Mouse (Mus musculus) heart, postnatal 0 days (tissue): ENCODE data around the gene Tfcp2l1. TPM values are rescaled to one million over a fixed set of nuclear protein-coding genes. Genes with fewer than 3 reads are reported as not detected.

Experiments used
- ATAC-seq: fragments of 200-750 bp; cut with Nextera tagmentation; 2 replicates; pipeline ENCODE4 v1.8.0; 2017; ENCODE audit warnings: low read depth, moderate number of reproducible peaks, moderate library complexity; ENCODE audit not compliant: insufficient read depth
- DNase-seq: peaks from one replicate; pipeline ENCODE4 v3.0.0-alpha.2; 2016; ENCODE audit warnings: low spot score
- H3K27ac ChIP-seq: fragments of 300-500 bp; sonication (generic); 2 replicates; pipeline ENCODE4 v1.5.1; 2014; ENCODE audit warnings: low read depth, mild to moderate bottlenecking
- H3K27me3 ChIP-seq: fragments of 300-500 bp; sonication (generic); 2 replicates; pipeline ENCODE4 v1.6.1; 2014; ENCODE audit warnings: low read length, mixed read lengths; ENCODE audit not compliant: control insufficient read depth, insufficient read depth
- H3K36me3 ChIP-seq: fragments of 300-500 bp; sonication (generic); replicated peaks from 2 replicates; pipeline ENCODE4 v1.6.1; 2014; ENCODE audit warnings: low read length, mixed read lengths; ENCODE audit not compliant: control insufficient read depth, insufficient read depth
- H3K4me1 ChIP-seq: fragments of 300-500 bp; sonication (generic); 2 replicates; pipeline ENCODE4 v1.6.1; 2014; ENCODE audit warnings: antibody characterized with exemption; ENCODE audit not compliant: control insufficient read depth, insufficient read depth
- H3K4me2 ChIP-seq: fragments of 300-500 bp; sonication (generic); 2 replicates; pipeline ENCODE4 v1.6.1; 2014; ENCODE audit warnings: low read depth, mild to moderate bottlenecking, low read length, moderate library complexity
- H3K4me3 ChIP-seq: fragments of 300-500 bp; sonication (generic); 2 replicates; pipeline ENCODE4 v1.5.1; 2014; ENCODE audit warnings: low read depth, low read length
- H3K9ac ChIP-seq: fragments of 300-500 bp; sonication (generic); replicated peaks from 2 replicates; pipeline ENCODE4 v1.6.1; 2014; ENCODE audit warnings: low read depth, low read length, mixed read lengths
- H3K9me3 ChIP-seq: fragments of 300-500 bp; sonication (generic); replicated peaks from 2 replicates; pipeline ENCODE4 v1.6.1; 2016; ENCODE audit warnings: low read length; ENCODE audit not compliant: control insufficient read depth
- CTCF ChIP-seq: IDR thresholded peaks from 2 replicates; pipeline ENCODE4 v1.5.1; 2016; ENCODE audit warnings: antibody characterized with exemption, control low read depth, low read depth
- EP300 ChIP-seq: IDR thresholded peaks from 2 replicates; pipeline ENCODE4 v1.6.1; 2016; ENCODE audit warnings: antibody characterized with exemption, low read depth
- WGBS: fragments of 180-500 bp; shearing (Covaris S2); extraction: QIAGEN DNeasy Blood & Tissue Kit; methylation state at CpG from one replicate; pipeline ENCODE4 v1.1.7; 2014; 5-methylcytosine and 5-hydroxymethylcytosine counted together
- polyA plus RNA-seq: library from polyadenylated mRNA; unstranded; fragments of >200 nt; fragmentation: Nextera tagmentation; extraction: Ambion mirVana; gene quantifications from 2 replicates; pipeline ENCODE4 v1.2.1, GENCODE M21; 2015
- total RNA-seq: library from RNA; depleted of rRNA; stranded (reverse); fragments of >200 nt; gene quantifications from 2 replicates; pipeline ENCODE4 v1.2.3, GENCODE M21; 2014; ENCODE audit warnings: low replicate concordance

The Tfcp2l1 gene
- total and polyA plus RNA-seq, 2 experiments from 2014 or later: 0.64 to 1.4 TPM

DNA sequence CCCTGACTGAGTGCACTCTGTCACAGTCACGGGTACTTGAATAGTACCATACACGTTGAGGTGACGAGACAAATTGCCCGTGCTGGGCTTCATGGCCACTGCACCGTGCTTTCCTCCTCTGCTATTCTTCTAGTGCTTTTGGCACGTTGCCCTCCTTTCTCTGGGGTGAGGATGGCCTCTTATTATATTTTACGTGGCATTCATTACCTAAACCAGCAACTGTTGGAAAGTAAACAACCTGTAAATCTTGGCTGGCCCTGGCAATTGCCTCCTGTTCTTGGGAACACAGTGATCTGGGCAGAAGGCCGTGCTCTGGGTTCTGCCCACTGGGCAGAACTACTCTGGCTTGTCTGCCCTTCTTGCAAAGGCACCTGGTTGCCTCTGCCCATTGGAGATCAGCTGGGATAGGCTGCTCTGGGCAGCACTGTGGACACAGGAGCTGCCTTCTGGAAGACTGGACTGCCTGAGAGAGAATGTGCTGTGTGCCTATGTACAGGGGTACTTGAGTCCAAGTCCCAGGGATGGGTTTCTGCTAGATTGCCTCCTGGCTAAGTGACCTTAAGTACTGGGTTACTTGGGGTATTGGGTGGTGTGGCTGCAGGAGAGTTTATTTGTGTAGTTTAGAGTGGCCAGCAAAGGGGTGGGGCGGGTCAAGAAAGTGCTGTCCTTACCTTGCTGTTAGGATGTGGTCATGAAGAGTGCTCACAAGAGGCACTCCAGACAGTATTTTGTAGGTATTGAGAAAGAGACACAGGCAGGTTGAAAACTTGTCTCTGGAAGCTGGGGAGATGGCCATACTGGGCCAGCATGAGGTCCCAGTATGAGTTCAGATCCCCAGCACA is 15.6 kb downstream of the Tfcp2l1 start:
- no peaks in the 10 kb centered on the region for H3K27me3 ChIP-seq
- H3K36me3 ChIP-seq: no peaks in the 10 kb centered on the region
- TF ChIP-seq EP300: no peak
- TF ChIP-seq CTCF: no peak
- no peak overlapping the region for H3K9ac ChIP-seq
- WGBS: 39% methylated on average over 9 of the region's 9 CpGs
- no peaks in the 10 kb centered on the region for H3K9me3 ChIP-seq
- H3K4me2 ChIP-seq: no peak overlapping the region
- no peak overlapping the region for H3K4me3 ChIP-seq
- H3K4me1 ChIP-seq: 0 out of 2 replicates have a peak, but pooled peaks cover 3% of the 10 kb centered on the region
- H3K27ac ChIP-seq: no peak overlapping the region
- ATAC-seq (peak; percentile 36; the same call in 1 of the 2 replicates), DNase-seq (no peak)

DNA sequence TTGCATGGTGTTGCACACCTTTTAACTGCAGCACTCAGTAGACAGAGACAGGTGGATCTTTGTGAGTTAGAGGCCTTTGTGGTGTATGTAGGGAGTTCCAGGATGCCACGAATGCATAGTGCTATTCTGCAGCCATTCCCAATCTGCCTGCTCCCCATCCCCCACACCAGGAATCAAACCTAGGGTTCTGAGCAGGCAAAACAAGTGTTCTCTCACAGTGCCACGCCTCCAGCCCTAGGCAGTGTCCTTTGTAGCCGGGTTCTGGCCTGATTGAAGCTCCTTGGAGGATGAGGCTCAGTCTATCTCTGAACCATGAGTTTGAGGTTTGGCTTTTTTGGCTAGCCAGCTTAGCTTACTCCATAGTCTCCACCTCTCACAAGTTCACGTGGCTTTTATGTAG is 18.0 kb downstream of the Tfcp2l1 start:
- Histone ChIP-seq H3K4me3 (no peak overlapping the region), H3K27me3 (no peaks in the 10 kb centered on the region), H3K9ac (no peak overlapping the region), H3K4me1 (0 out of 2 replicates have a peak, but pooled peaks cover 3% of the 10 kb centered on the region), H3K27ac (no peak overlapping the region), H3K9me3 (no peaks in the 10 kb centered on the region), H3K36me3 (no peaks in the 10 kb centered on the region), H3K4me2 (no peak overlapping the region)
- WGBS: 62% methylated on average over 4 of the region's 4 CpGs
- no peak for DNase-seq
- ATAC-seq: no peak
- no peak for TF ChIP-seq EP300

DNA sequence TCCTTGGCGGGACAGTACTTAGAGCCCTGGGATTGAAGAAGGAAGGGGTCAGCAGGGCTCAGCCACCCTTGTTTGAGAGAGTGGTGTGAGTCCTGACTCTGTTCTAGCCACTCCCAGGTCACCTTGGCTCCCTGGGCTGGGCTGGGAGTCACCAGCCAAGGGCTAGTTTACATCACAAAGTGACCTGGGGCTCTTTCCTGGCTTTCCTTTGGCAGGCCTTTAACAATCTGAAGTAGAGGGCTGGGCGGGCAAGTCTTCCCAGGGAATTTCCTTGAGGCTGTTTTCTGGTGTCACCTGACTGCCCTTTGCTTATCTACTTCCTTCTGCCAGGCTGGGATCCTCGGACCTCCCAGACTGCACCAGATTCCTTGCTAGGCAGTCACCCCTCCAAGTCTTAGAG is 20.3 kb downstream of the Tfcp2l1 start:
- H3K9ac ChIP-seq: no peak overlapping the region
- no peak overlapping the region for H3K4me3 ChIP-seq
- WGBS: 53% methylated on average over 3 of the region's 3 CpGs
- TF ChIP-seq CTCF: no peak
- TF ChIP-seq EP300: no peak
- H3K27me3 ChIP-seq: no peaks in the 10 kb centered on the region
- no peaks in the 10 kb centered on the region for H3K36me3 ChIP-seq
- DNase-seq (no peak), ATAC-seq (no peak)
- no peak overlapping the region for H3K27ac ChIP-seq
- no peak overlapping the region for H3K4me2 ChIP-seq
- 0 out of 2 replicates have a peak, but pooled peaks cover 3% of the 10 kb centered on the region for H3K4me1 ChIP-seq
- H3K9me3 ChIP-seq: no peaks in the 10 kb centered on the region

DNA sequence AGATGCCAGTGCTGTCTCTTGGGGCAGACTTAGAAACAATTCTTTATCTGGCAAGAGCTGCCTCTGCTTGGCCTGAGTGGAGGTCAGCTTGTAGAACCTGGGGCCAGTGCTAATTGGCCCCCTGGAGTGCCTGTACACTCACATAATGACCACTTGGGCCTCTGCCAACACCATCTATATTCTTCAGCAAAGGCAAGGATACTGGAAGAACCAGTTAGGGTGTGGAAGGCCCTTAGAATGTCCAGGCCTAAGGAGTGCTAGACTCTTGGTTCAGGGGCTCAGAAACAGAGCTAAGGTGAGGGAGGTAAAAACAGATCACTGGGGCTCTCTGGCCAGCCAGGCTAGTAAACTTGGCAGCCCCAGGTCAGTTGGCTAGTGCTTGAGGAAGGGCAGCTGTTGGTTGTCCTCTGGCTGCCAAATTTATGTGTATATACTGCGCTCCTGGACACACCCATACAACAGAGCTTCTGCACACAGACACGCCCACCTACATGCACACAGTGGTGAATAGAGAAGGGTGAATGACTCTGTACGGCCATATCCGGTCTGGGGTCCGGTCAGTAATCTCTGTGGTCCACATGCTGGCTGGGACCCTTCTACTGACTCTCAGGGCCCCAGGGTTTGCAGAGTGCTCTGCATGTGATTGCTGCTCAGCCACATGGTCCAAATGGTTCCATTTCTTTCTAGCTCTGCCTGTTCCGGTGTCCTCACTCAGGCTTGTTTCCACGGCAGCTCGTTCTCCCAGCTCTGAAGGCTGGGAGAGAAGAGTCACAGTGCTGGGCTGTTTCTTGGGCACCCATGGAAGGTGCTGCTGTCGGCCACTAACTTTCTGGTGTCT is 22.4 kb downstream of the Tfcp2l1 start:
- Histone ChIP-seq H3K4me2 (no peak overlapping the region), H3K36me3 (no peaks in the 10 kb centered on the region), H3K27me3 (no peaks in the 10 kb centered on the region), H3K27ac (no peak overlapping the region), H3K9ac (no peak overlapping the region), H3K4me3 (no peak overlapping the region), H3K9me3 (no peaks in the 10 kb centered on the region), H3K4me1 (no peaks in the 10 kb centered on the region)
- ATAC-seq (no peak), DNase-seq (no peak)
- TF ChIP-seq CTCF (no peak), EP300 (no peak)
- 72% methylated on average over 9 of the region's 9 CpGs for WGBS

DNA sequence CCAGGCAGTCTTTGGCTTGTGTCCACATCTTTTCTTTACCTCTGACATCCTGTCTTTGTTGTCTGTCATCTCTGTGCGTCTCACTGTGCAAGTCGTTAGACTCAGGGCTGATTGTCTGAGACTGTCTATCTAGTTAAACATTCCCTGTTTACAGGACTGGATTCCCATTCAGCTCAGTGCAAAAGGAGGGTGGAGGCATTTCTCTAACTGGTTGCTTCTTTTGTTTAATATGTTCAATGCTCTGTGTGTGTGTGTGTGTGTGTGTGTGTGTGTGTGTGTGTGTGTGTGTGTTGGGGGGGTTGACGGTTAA is 23.0 kb downstream of the Tfcp2l1 start:
- no peak overlapping the region for H3K9ac ChIP-seq
- TF ChIP-seq EP300: no peak
- TF ChIP-seq CTCF: no peak
- no peak overlapping the region for H3K4me2 ChIP-seq
- ATAC-seq: no peak
- H3K4me1 ChIP-seq: no peaks in the 10 kb centered on the region
- H3K27ac ChIP-seq: no peak overlapping the region
- no peak for DNase-seq
- H3K4me3 ChIP-seq: no peak overlapping the region
- no peaks in the 10 kb centered on the region for H3K36me3 ChIP-seq
- 42% methylated on average over 3 of the region's 3 CpGs for WGBS
- H3K9me3 ChIP-seq: no peaks in the 10 kb centered on the region
- H3K27me3 ChIP-seq: no peaks in the 10 kb centered on the region
